Mouse (Mus musculus) kidney, embryonic 15.5 days (tissue): ENCODE results near the gene B230104I21Rik. TPM values are rescaled to one million over a fixed set of nuclear protein-coding genes. Genes with fewer than 3 reads are reported as not detected.
A peak's percentile ranks its signal among the peaks of the same experiment; 100 is the strongest.

Experiments used
- ATAC-seq: fragments of 200-750 bp; cut with Nextera tagmentation; replicated peaks from 2 replicates; pipeline ENCODE4 v1.8.0; 2017; ENCODE audit warnings: moderate TSS enrichment; ENCODE audit not compliant: low FRiP score
- H3K27ac ChIP-seq: fragments of 300-500 bp; sonication (generic); 2 replicates; pipeline ENCODE4 v1.5.1; 2015; ENCODE audit warnings: mild to moderate bottlenecking, inconsistent platforms
- H3K27me3 ChIP-seq: fragments of 300-500 bp; sonication (generic); 2 replicates; pipeline ENCODE4 v1.6.1; 2015; ENCODE audit warnings: inconsistent platforms
- H3K36me3 ChIP-seq: fragments of 300-500 bp; sonication (generic); 2 replicates; pipeline ENCODE4 v1.6.1; 2015; ENCODE audit warnings: inconsistent platforms
- H3K4me1 ChIP-seq: fragments of 300-500 bp; sonication (generic); 2 replicates; pipeline ENCODE4 v1.6.1; 2015; ENCODE audit warnings: inconsistent platforms
- H3K4me2 ChIP-seq: fragments of 300-500 bp; sonication (generic); 2 replicates; pipeline ENCODE4 v1.6.1; 2015; ENCODE audit warnings: moderate library complexity, mild to moderate bottlenecking, inconsistent platforms
- H3K4me3 ChIP-seq: fragments of 300-500 bp; sonication (generic); replicated peaks from 2 replicates; pipeline ENCODE4 v1.5.1; 2015; ENCODE audit warnings: mild to moderate bottlenecking, inconsistent platforms
- H3K9ac ChIP-seq: fragments of 300-500 bp; sonication (generic); 2 replicates; pipeline ENCODE4 v1.6.1; 2015; ENCODE audit warnings: mild to moderate bottlenecking, inconsistent platforms
- H3K9me3 ChIP-seq: fragments of 300-500 bp; sonication (generic); replicated peaks from 2 replicates; pipeline ENCODE4 v1.6.1; 2016; ENCODE audit warnings: inconsistent platforms
- WGBS: fragments of 180-500 bp; shearing (Covaris S2); methylation state at CpG from one replicate; pipeline ENCODE4 v1.1.7; 2015; ENCODE audit warnings: mixed read lengths; 5-methylcytosine and 5-hydroxymethylcytosine counted together
- polyA plus RNA-seq: library from polyadenylated mRNA; unstranded; fragments of >200 nt; fragmentation: Nextera tagmentation; extraction: Ambion mirVana; gene quantifications from 2 replicates; pipeline ENCODE4 v1.2.1, GENCODE M21; 2015

The B230104I21Rik gene
- polyA plus RNA-seq, 1 experiment from 2014 or later = not detected

GRCm38 (mm10) chr4:154325410-154325809 lies 10.5 kb upstream of the B230104I21Rik start:
- ATAC-seq = no peak
- Histone ChIP-seq H3K27me3 (peaks cover 80% of the 10 kb centered on the region), H3K9ac (no peak overlapping the region), H3K9me3 (no peaks in the 10 kb centered on the region), H3K4me2 (no peak overlapping the region), H3K27ac (no peak overlapping the region), H3K4me3 (no peak overlapping the region), H3K36me3 (no peaks in the 10 kb centered on the region), H3K4me1 (peaks cover 17% of the 10 kb centered on the region)
- 66% methylated on average over 4 of the region's 4 CpGs for WGBS

- peaks cover 46% of the 10 kb centered on the region for H3K4me1 ChIP-seq
- 4% methylated on average over 15 of the region's 20 CpGs for WGBS
- H3K9me3 ChIP-seq = no peaks in the 10 kb centered on the region
- H3K9ac ChIP-seq = no peak overlapping the region
- H3K4me2 ChIP-seq = 0 out of 2 replicates have a peak overlapping the region, but pooled peaks have one; percentile 21
- H3K36me3 ChIP-seq = no peaks in the 10 kb centered on the region
- H3K27ac ChIP-seq = no peak overlapping the region
- H3K4me3 ChIP-seq = no peak overlapping the region
- no peak for ATAC-seq
- peaks cover 84% of the 10 kb centered on the region for H3K27me3 ChIP-seq
These were observed 7.5 kb upstream of the B230104I21Rik start for GRCm38 (mm10) chr4:154328431-154328830.

GRCm38 (mm10) chr4:154328836-154329235 lies 7.1 kb upstream of the B230104I21Rik start:
- 3% methylated on average over 6 of the region's 6 CpGs for WGBS
- ATAC-seq = peak; percentile 63; the same call in 1 of the 2 replicates
- Histone ChIP-seq H3K9ac (no peak overlapping the region), H3K9me3 (no peaks in the 10 kb centered on the region), H3K27ac (no peak overlapping the region), H3K4me1 (peaks cover 50% of the 10 kb centered on the region), H3K27me3 (peaks cover 88% of the 10 kb centered on the region), H3K4me3 (no peak overlapping the region), H3K36me3 (no peaks in the 10 kb centered on the region), H3K4me2 (0 out of 2 replicates have a peak overlapping the region, but pooled peaks have one; percentile 21)

DNA sequence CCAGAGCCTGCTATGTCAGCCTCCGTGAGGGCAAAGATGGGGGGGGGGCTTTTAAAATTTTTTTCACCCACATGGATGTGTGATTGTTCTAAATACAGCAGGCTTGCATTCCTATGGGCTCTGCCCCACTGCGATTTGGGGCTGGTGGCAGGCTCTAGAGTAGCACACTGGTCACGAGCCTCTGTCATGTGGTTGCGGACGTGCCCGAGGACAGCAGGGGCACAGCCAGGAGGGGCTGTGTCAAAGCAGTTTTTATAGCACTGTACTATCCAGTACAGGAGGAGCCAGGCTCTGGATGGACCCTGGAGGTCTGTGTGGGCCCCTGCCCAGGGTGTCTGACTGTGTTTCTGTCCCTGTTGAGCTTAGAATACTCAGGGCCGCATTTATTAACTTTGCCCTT lies 5.9 kb upstream of the B230104I21Rik start:
- Histone ChIP-seq H3K9me3 (no peaks in the 10 kb centered on the region), H3K4me3 (no peak overlapping the region), H3K4me2 (no peak overlapping the region), H3K27me3 (peaks cover 98% of the 10 kb centered on the region), H3K9ac (no peak overlapping the region), H3K4me1 (peaks cover 59% of the 10 kb centered on the region), H3K27ac (no peak overlapping the region; the same call in 1 of the 2 replicates), H3K36me3 (no peaks in the 10 kb centered on the region)
- WGBS = 80% methylated on average over 7 of the region's 7 CpGs
- no peak for ATAC-seq

DNA sequence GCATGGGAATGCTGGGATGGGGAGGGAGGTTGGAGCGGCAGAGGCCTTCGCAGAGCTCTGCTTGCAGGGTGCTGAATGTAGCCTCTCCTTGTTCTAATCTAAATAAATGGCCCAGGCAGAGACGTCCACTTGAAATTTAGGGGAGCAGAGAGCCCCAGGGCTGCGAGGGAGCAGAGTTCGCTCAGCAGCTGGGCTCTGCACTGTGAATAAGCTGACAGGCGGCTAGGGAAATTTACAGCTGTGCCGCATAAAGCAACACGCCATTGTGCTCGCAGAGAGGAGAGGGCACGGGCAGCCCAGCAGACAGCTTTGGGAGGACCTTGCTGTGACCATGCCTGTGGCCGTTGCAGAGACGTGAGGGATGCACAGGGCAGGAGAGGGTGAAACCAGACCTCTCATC lies 4.7 kb upstream of the B230104I21Rik start:
- WGBS = 14% methylated on average over 12 of the region's 12 CpGs
- H3K4me3 ChIP-seq = no peak overlapping the region
- ATAC-seq = no peak
- no peak overlapping the region for H3K27ac ChIP-seq
- H3K9me3 ChIP-seq = no peaks in the 10 kb centered on the region
- H3K4me1 ChIP-seq = peaks cover 72% of the 10 kb centered on the region
- H3K27me3 ChIP-seq = peaks cover 98% of the 10 kb centered on the region
- H3K9ac ChIP-seq = peak overlapping the region; percentile 14; the same call in 1 of the 2 replicates
- H3K36me3 ChIP-seq = no peaks in the 10 kb centered on the region
- H3K4me2 ChIP-seq = 0 out of 2 replicates have a peak overlapping the region, but pooled peaks have one; percentile 4

DNA sequence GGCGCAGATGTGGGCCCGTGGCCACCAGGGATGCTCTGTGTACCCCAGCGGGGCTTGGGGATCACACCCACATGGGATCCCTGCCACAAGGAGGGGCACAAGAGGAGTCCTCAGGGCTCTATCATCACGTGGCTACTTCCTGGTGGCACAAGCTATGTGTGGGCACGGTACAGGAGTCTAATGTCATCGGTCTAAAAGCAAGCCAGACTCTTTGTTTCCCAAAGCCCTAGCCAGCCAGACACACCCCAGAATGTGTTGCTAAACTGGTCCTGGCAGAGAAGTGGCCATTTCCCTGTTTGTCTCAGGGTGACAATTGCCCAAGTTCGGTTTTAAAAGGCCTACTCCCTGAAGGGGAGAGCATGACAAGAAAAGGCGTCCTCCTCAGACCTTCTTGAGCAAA lies 2.6 kb upstream of the B230104I21Rik start:
- no peak for ATAC-seq
- Histone ChIP-seq H3K36me3 (no peaks in the 10 kb centered on the region), H3K27me3 (peaks cover 99% of the 10 kb centered on the region), H3K4me1 (peaks cover 85% of the 10 kb centered on the region), H3K4me3 (no peak overlapping the region), H3K27ac (no peak overlapping the region; the same call in 1 of the 2 replicates), H3K4me2 (0 out of 2 replicates have a peak overlapping the region, but pooled peaks have one; percentile 27), H3K9me3 (no peaks in the 10 kb centered on the region), H3K9ac (no peak overlapping the region)
- 25% methylated on average over 8 of the region's 8 CpGs for WGBS

DNA sequence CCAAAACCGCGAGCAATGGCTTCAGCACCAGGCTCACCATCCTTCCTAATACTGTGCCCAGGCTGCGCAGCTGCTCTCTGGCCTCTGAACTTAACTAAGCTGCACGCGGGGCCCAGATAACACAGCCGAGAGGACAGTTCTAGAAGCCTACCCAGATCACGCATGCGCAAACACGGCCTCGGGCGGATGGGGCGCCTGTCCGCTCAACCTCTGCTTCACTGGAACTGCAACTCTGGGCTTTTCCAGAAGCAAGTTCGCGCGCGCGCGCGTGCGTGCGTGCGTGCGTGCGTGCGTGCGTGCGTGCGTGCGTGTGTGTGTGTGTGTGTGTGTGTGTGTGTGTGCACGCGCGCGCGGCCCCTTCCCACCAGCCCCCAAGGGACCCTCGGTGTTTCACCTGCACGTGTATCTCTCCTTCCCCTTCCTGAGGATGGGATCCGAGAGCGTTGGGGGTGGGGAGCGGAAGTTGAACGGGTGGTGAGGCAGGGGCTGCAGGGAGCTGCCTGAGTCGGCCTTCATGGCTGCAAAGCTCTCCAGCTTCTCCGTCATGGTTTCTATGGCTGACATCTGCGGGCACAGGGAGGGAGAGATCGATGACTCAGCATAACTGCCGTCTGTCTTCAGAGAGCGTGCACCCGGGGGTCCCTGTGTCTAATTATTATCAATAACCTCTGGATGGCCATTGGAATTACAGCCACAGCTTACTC lies 1.1 kb upstream of the B230104I21Rik start:
- H3K4me3 ChIP-seq = peak overlapping the region; percentile 19
- no peaks in the 10 kb centered on the region for H3K9me3 ChIP-seq
- WGBS = 50% methylated on average over 48 of the region's 48 CpGs
- no peak overlapping the region for H3K9ac ChIP-seq
- no peaks in the 10 kb centered on the region for H3K36me3 ChIP-seq
- ATAC-seq = no peak
- peak overlapping the region; percentile 48 for H3K4me2 ChIP-seq
- H3K4me1 ChIP-seq = peaks cover 71% of the 10 kb centered on the region
- H3K27me3 ChIP-seq = peaks cover 100% of the 10 kb centered on the region
- no peak overlapping the region for H3K27ac ChIP-seq

DNA sequence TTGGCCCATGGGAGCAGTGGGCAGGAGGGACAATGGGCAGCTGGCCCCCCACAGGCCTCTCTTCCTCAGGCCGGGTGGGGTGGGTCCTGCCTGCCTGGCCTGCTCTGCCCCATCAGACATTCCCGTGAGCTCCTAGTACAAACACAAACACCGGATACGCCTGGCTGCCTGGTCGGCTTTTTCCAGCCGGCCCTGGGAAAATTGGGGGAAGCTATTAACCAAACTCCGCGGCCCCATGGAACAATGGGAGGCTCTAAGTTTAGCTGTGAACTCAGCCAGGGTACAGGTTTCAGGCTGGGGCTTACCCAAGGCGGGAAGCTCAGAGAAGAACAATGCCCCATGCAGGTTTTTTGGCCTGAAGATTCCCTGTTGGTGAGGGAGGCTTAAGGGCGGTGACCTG lies 723 bp downstream of the B230104I21Rik start:
- H3K4me1 ChIP-seq = peaks cover 56% of the 10 kb centered on the region
- 16% methylated on average over 10 of the region's 10 CpGs for WGBS

DNA sequence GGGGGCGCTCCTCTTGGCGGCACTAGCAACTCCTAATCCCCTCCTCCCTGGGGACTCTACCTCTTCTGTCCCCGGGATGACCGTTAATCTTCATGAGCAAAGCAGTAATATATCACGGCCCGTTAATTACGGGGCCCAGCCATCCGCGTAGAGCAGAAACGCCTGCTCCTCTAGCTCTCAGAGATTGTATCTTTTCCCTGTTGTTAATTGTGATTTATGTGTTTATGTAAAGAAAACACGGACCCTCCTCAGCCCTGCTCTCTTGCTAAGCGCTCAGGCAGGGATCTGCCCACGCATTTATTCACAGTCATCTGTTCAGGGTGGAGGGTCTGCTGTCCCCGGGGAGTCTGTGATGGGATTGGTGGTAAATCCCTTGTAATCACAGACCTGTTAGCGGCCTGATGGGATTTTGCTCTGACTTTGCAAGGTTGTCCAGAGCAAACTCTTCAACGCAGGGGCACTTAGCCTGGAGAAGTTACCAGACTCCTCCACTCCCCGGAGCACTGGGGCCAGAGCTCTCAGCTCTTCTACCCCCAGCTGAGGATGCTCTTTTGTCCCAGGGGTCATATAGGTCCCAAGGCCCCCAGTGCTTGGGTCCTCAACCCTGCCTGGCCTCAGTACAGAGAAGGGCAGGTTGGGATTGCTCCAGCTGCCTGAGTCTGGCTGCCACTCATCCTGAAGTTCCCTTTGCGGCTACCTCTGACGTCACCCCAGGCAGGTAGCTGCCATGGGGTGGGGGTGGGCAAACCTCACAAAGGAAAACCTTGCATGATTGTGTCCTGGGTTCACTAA lies 11.0 kb downstream of the B230104I21Rik start:
- peaks cover 36% of the 10 kb centered on the region for H3K4me1 ChIP-seq
- no peaks in the 10 kb centered on the region for H3K9me3 ChIP-seq
- WGBS = 8% methylated on average over 19 of the region's 19 CpGs
- peaks cover 8% of the 10 kb centered on the region; the same call in 1 of the 2 replicates for H3K36me3 ChIP-seq
- peak; percentile 79 for ATAC-seq
- H3K27ac ChIP-seq = peak overlapping the region; percentile 54
- no peak overlapping the region for H3K9ac ChIP-seq
- H3K4me2 ChIP-seq = peak overlapping the region; percentile 28; the same call in 1 of the 2 replicates
- H3K4me3 ChIP-seq = no peak overlapping the region
- H3K27me3 ChIP-seq = peaks cover 80% of the 10 kb centered on the region

More for the DNA sequence above, 723 bp downstream of the B230104I21Rik start:
- peak overlapping the region; percentile 74 for H3K27ac ChIP-seq
- no peaks in the 10 kb centered on the region for H3K9me3 ChIP-seq
- H3K36me3 ChIP-seq = no peaks in the 10 kb centered on the region
- H3K4me2 ChIP-seq = no peak overlapping the region
- H3K27me3 ChIP-seq = peaks cover 100% of the 10 kb centered on the region
- no peak overlapping the region for H3K4me3 ChIP-seq
- peak; percentile 74 for ATAC-seq
- no peak overlapping the region; the same call in 1 of the 2 replicates for H3K9ac ChIP-seq

- Histone ChIP-seq H3K9me3 (no peaks in the 10 kb centered on the region), H3K36me3 (no peaks in the 10 kb centered on the region), H3K27ac (peak overlapping the region; percentile 54; the same call in 1 of the 2 replicates), H3K9ac (no peak overlapping the region), H3K27me3 (peaks cover 80% of the 10 kb centered on the region), H3K4me3 (no peak overlapping the region), H3K4me1 (peaks cover 36% of the 10 kb centered on the region), H3K4me2 (no peak overlapping the region)
- WGBS = 13% methylated on average over 11 of the region's 11 CpGs
- peak; percentile 47 for ATAC-seq
These were observed 12.4 kb downstream of the B230104I21Rik start for GRCm38 (mm10) chr4:154348197-154348786.

- H3K27me3 ChIP-seq = peaks cover 86% of the 10 kb centered on the region
- WGBS = 65% methylated on average over 13 of the region's 13 CpGs
- H3K4me2 ChIP-seq = no peak overlapping the region
- peaks cover 22% of the 10 kb centered on the region for H3K4me1 ChIP-seq
- no peaks in the 10 kb centered on the region for H3K36me3 ChIP-seq
- H3K9me3 ChIP-seq = no peaks in the 10 kb centered on the region
- H3K9ac ChIP-seq = no peak overlapping the region
- no peak overlapping the region for H3K27ac ChIP-seq
- no peak overlapping the region for H3K4me3 ChIP-seq
- no peak for ATAC-seq
These were observed 16.3 kb downstream of the B230104I21Rik start for GRCm38 (mm10) chr4:154352246-154352645.
